Mouse (Mus musculus) c-Kit-positive CD71-positive TER-119-positive erythroid progenitor cells, embryonic 14.5 days (primary cell): Measurements from ENCODE around the gene Stk36.

Experiments used
- DNase-seq: peaks from one replicate; pipeline ENCODE4 v3.0.0-alpha.2; 2013; ENCODE audit warnings: low spot score

Stk36 gene

DNA sequence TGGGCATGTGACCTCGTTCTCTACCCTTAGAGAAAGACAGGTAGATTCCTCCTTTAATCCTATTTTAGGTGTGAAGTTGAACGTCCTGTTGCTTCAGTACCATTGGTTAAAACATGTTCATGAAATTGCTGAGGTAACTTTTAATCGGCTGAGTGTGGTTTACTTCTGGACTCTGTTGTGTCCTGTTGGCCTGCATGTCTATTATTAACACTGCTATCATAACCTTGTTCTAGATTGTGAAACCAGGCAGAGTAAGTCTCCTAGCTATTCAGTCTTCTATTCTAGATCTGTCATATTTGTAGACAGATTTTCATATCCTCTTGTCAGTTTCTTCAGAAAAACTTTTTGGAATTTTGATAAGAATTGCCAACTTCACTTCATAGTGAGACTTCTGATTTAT lies 67.1 kb downstream of the Stk36 start:
- DNase-seq: no peak

DNA sequence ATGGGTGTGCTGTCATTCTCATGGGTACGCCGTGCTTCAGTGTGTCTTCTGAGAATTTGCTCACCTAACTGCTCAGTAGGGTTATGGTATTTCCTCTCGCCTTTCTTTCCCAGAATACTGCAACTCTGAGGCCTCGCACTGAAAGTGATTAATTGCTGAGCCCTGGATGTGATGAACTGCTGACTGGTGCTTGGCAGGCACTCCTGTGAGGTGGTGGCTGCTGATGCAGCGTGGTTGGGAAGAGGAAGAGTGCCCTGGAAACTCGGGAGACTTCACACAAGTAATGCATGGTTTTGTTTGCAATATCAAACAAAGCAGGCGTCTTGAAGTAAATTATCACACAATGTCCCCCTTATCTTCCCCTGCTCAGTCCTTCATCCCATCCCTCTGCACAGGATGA lies 71.5 kb downstream of the Stk36 start:
- DNase-seq: no peak

DNA sequence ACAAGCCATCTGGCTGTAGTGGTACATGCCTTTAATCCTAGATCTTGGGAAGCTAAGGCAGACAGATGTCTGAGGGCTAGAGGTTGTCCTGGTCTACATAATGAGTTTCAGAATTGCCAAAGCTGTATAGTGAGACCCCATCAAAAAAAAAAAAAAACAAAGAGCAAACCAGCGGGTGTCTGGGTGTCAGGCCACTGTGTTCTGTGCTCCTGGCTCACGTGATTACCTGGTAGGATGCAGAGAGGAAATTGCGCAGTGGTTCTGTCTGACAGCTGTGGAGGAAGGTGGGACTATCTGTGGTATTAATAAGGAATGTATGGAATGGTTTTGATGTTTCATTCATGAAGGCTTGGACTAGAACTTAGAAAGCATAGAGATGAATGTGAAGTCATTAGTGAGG lies 75.6 kb downstream of the Stk36 start:
- no peak for DNase-seq

DNA sequence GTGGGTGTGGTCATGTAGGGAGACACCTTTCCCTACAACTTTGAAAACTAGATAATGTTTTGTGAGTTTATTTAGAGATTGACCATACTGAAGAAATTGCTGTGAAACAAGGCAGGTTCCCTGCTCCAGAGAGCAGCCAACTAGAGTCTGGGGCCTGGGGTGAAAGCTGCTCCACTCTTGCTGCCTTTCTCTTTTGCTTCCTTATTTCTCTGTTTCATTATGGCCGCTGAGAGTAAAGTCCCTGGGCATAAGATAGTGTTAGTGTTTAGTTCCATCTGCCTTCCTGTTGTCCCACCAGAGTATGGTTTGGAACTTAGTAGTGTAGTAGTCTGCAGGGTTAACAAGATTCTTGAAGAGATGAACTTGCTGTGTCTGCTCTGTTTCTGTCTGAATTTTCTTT lies 76.6 kb downstream of the Stk36 start:
- DNase-seq: no peak
